Mouse (Mus musculus) MEL-GATA-1-ER (cell line): ENCODE results near the gene Soga1.

ENCODE experiments used
- DNase-seq: peaks from one replicate; pipeline ENCODE4 v3.0.0-alpha.2; 2012; ENCODE audit warnings: low read depth; ENCODE audit errors: extremely low read depth

Soga1 gene

GRCm38 (mm10) chr2:157039900-157040648 lies 39.0 kb downstream of the Soga1 start:
- no peak for DNase-seq

DNA sequence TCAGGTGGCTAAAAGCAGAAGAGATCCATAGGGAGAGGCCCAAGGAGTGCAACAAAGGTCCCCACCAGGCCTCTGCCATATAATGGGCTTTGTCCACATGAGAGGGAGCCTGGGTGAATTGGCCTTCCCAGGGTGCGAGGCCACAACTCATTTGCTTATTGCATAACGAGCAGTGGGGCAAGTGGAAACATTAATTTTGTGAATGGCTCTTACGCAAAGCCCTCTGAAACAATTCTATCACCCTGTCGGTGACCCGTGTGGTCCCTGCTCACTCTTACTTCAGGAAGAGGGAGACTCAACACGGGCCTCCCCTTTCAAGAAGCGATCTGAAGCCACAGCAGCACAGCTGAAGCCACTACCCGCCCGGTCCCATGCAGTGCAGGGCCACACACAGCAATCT lies 41.8 kb downstream of the Soga1 start:
- DNase-seq, result no peak

DNA sequence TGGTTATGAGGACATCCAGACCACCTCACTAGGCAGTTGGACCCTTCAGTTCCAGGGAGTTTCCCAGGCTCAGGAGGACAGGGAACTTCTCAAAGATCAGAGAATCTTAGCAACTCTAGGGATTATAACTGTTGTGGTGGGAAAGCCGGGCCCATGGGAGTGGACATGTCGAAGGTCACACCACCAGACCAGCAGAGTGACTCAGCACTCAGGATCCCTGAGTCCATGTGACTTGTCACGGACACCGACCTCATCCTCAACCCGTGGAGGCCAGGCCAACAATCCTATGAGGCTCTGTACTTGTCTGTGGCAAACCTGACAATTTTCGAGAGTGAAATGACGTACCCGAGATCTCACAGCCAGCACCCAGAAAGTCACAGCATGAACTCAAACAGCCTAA lies 42.7 kb downstream of the Soga1 start:
- DNase-seq, result no peak

DNA sequence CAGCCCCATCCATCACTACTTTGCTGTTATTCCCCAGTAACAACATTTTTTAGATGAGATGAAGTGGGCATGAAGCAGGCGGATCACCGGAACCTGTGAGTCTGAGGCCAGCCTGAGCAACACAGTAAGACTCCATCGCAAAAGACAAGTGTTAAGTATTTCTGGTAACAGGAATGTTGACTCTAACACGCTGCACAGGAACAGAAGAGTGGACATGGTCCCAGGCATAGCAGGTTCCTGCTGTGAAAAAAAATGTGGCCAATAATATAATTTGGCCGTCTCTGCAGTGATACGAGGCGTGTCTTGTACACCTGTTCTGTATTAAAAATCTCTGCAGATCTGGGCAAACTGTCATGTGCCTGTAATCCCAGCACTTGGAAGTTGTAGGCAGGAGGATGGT lies 43.7 kb downstream of the Soga1 start:
- no peak for DNase-seq

GRCm38 (mm10) chr2:157030804-157031203 lies 48.2 kb downstream of the Soga1 start:
- DNase-seq, result peak; percentile 60

- DNase-seq, result no peak
These were observed 50.8 kb downstream of the Soga1 start for GRCm38 (mm10) chr2:157028261-157028660.

DNA sequence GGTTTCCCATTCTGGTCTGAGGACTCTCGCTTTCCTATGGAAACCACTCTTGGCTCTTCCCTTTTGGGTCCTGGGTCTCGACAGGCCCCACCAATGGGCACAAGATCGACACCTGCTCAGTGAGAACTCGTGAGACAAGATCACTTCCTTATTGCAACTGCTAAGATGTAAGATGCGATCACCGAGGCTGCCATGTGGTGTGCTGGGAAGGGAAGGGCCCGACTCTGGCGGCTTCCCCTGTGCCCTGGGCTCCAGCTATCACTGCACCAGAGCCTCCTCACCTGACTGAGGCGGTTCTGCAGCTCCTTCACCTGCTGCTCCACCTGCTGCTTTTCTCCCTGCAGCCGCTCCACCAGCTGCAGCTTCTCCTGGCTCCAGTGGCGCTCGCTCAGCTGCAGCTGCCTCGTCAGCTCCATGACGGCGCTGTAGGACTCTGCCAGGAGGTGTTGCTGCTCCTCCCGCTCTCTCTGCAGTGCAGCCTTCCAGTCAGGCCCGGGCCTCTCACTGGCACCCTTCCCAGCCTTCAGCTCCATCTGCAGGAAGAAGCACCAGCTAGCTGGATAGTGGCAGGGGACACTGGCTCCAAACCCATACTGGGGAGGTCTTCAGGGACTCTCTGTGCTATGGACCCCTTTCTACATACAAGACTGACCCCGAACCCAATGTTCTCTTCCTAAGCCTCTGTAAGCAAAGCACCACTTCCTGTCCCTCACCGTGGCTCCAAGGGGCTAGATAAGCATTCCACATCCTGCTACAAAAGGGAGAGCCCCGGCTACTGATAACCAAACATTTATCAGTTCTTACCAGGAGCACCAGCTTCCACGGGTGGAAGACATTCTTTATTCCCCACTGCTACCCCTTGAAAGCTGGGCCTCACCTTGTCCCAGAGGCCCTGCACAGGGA lies 51.7 kb downstream of the Soga1 start:
- no peak for DNase-seq

DNA sequence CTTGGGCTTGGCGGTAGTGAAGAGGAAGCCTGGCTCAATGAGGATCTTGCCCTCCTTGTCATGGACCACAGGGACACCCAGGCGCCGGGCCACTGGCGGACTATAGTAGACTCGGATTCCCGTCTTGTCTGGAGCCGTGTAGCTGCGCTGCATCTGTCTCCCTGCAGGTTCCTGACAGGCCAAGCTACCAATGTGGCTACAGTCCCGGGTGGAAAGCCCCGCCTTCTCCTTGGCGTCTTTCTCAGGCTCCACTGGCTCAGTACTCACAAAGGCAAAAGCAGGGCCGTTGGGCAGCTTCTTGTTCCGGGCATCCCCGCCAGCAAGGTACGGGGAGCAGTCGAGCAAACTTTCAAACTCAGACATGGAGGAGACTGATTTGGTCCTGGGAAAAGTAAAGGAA lies 57.9 kb downstream of the Soga1 start:
- DNase-seq, result no peak

- no peak for DNase-seq
These were observed 59.8 kb downstream of the Soga1 start for GRCm38 (mm10) chr2:157019228-157019627.

GRCm38 (mm10) chr2:157016529-157017270 lies 62.4 kb downstream of the Soga1 start:
- DNase-seq, result no peak

GRCm38 (mm10) chr2:157012341-157012740 lies 66.7 kb downstream of the Soga1 start:
- no peak for DNase-seq

DNA sequence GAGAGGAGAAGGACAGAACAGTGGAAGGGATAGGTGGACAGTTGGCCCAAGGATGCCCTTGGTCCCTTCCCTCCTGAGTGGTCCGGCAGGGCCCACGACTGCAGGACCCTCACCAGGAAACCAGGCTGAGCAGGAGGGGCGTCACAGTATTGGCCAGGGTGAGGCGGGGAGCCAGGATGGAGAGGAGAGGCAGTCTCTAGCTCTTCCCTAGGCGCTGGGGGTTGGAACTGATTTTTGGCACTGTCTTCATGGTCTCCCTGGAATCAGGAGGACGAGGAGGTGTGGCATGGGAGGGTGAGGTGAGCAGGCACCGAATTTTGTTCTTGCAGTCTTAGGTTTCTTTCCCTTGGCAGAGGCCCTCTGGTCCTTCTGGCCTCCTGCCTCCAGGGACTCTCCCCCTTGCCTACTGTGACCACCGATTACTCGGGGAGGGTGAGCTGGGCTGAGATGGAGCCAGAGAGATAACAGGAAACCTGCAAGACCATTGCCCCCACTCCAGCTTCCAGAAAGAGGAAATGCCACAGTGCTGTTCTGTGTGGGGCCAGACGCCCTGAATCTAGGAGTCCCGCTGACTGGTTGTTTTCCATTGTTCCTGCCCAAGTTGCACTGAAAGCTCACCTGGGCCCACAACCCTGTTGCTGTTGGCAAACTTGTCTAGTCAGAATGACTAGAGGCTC lies 68.3 kb downstream of the Soga1 start:
- no peak for DNase-seq

- DNase-seq, result no peak
These were observed 68.9 kb downstream of the Soga1 start for GRCm38 (mm10) chr2:157010121-157010520.

GRCm38 (mm10) chr2:157008509-157008908 lies 70.5 kb downstream of the Soga1 start:
- no peak for DNase-seq

GRCm38 (mm10) chr2:157007234-157007596 lies 71.8 kb downstream of the Soga1 start:
- DNase-seq, result no peak

GRCm38 (mm10) chr2:157006511-157007233 lies 72.4 kb downstream of the Soga1 start, which contains the start of gene Dsn1:
Dsn1 (minus strand) TSS chr2:157007154.
- peak; percentile 67 for DNase-seq

GRCm38 (mm10) chr2:157002321-157002720 lies 76.7 kb downstream of the Soga1 start:
- DNase-seq, result no peak

DNA sequence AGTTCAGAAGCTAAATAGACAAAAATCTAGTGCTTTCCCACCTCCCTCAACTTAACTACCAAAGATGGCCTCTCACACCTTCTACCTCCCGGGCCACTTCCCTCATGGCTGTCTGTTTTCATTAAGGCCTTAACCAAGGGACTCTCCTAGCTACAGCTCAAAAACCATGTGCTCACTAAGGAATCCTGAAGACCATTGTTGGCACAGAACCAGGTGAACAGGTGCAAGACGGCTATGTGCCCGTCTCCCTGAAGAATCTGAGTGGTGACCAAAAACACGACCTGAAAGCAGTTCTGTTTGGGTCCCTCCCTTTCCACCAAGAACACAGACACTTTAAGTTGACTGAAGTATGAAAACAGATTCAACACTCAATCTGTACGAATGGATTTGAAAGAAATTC lies 80.8 kb downstream of the Soga1 start:
- no peak for DNase-seq

- DNase-seq, result no peak
These were observed 82.5 kb downstream of the Soga1 start for GRCm38 (mm10) chr2:156996576-156996975.

GRCm38 (mm10) chr2:156991470-156992319 lies 87.4 kb downstream of the Soga1 start, which contains the start of gene Ndrg3:
Ndrg3 (minus strand) TSS chr2:156992056.
- peak; percentile 96 for DNase-seq
